Comparison of ENCODE assay signal across 8 mouse cellular contexts in the genomic region with DNA sequence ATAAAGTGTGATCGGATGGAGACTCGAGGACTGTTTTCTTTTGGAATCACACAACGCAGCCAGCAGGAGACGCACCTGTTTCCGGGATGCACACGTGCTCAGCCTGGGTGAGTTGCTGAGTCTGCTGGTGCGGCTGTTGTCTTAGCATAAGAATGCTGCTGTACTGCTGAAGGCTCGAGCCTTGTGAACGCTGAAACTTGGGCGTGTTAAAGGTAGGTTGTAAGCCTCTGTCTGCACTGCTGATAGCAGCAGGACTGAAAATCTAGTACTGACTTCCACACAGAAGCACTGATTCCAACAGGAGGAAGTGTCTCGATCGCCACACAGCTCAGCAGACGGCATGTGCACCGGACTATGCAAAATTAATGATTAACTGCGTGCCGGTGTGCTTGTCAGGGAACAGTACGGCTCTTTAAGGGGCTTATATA.
DNase-seq lines count a peak whose midpoint lies in the region; ATAC-seq lines count a peak whose summit lies in the region.

No protein-coding gene starts in this region.

- ATAC-seq in forebrain, embryonic 11.5 days (replicated peaks; ENCODE audit: low FRiP score), result peak; percentile 72
- peak; percentile 57; the same call in 1 of the 2 replicates for ATAC-seq in liver, embryonic 13.5 days (ENCODE audit: low read depth)

- DNase-seq in urinary bladder, postnatal 25 days (ENCODE audit: low spot score), result peak; percentile 8
- DNase-seq in urinary bladder, postnatal 36 days (ENCODE audit: low spot score in 2 of 2), result no peak
- no peak for DNase-seq in forebrain, embryonic 11.5 days (ENCODE audit: low spot score)
- peak; percentile 73 for DNase-seq in kidney, adult 9 months
- DNase-seq in liver, embryonic 13.5 days, result no peak
- peak; percentile 22 to 24 for DNase-seq in right cerebral cortex, adult 2 months (ENCODE audit: low spot score in 2 of 2)
- no peak for DNase-seq in gastrocnemius, postnatal 10 days
- DNase-seq in ovary, postnatal 10 days (ENCODE audit: low spot score), result no peak

- H3K4me3 ChIP-seq in forebrain, embryonic 11.5 days (ENCODE audit: low read depth, low read length), result no peak overlapping the region
- H3K4me3 ChIP-seq in liver, embryonic 13.5 days (replicated peaks), result no peak overlapping the region

- no peaks in the 10 kb centered on the region for H3K36me3 ChIP-seq in forebrain, embryonic 11.5 days (ENCODE audit: control insufficient read depth, insufficient read depth, low read length)
- no peaks in the 10 kb centered on the region for H3K36me3 ChIP-seq in liver, embryonic 13.5 days

- peak overlapping the region; percentile 11; the same call in 1 of the 2 replicates for H3K4me2 ChIP-seq in forebrain, embryonic 11.5 days (ENCODE audit: low read depth, low read length, severe bottlenecking)
- peak overlapping the region; percentile 18; the same call in 1 of the 2 replicates for H3K4me2 ChIP-seq in liver, embryonic 13.5 days

- no peak overlapping the region for H3K27ac ChIP-seq in forebrain, embryonic 11.5 days (ENCODE audit: low read depth, low read length)
- no peak overlapping the region for H3K27ac ChIP-seq in liver, embryonic 13.5 days

- no peaks in the 10 kb centered on the region for H3K9me3 ChIP-seq in forebrain, embryonic 11.5 days (ENCODE audit: control insufficient read depth, low read length)
- no peaks in the 10 kb centered on the region for H3K9me3 ChIP-seq in liver, embryonic 13.5 days (replicated peaks)

- no peak overlapping the region for H3K9ac ChIP-seq in forebrain, embryonic 11.5 days (ENCODE audit: low read length)
- no peak overlapping the region for H3K9ac ChIP-seq in liver, embryonic 13.5 days

- H3K4me1 ChIP-seq in forebrain, embryonic 11.5 days (replicated peaks; ENCODE audit: control insufficient read depth, insufficient read depth, low read length), result peaks cover 3% of the 10 kb centered on the region
- H3K4me1 ChIP-seq in liver, embryonic 13.5 days (replicated peaks), result no peaks in the 10 kb centered on the region

- H3K27me3 ChIP-seq in forebrain, embryonic 11.5 days (ENCODE audit: control insufficient read depth, insufficient read depth, low read length), result no peaks in the 10 kb centered on the region
- H3K27me3 ChIP-seq in liver, embryonic 13.5 days, result no peaks in the 10 kb centered on the region

- 29% methylated on average over 17 of the region's 17 CpGs for WGBS in forebrain, embryonic 11.5 days
- 40% methylated on average over 17 of the region's 17 CpGs for WGBS in liver, embryonic 13.5 days (ENCODE audit: insufficient replicate concordance)

Comparison
In these comparisons a context has a peak if more than half of its experiments do, and no peak if none do; other contexts are left out.
1. DNase-seq: peak in urinary bladder, postnatal 25 days (single experiment), kidney, adult 9 months (single experiment) and right cerebral cortex, adult 2 months (2 of 2); none in urinary bladder, postnatal 36 days (0 of 2), forebrain, embryonic 11.5 days (single experiment), liver, embryonic 13.5 days (single experiment), gastrocnemius, postnatal 10 days (single experiment) and ovary, postnatal 10 days (single experiment).